Mouse (Mus musculus) brain, embryonic 14.5 days (tissue): ENCODE data around the gene Dapk2.

ENCODE experiments used
- CTCF ChIP-seq: fragments of 200-500 bp; IDR thresholded peaks from 2 replicates; pipeline ENCODE4 v1.5.1; 2012; ENCODE audit warnings: inconsistent platforms, mild to moderate bottlenecking, moderate library complexity, borderline replicate concordance; ENCODE audit not compliant: insufficient read depth, insufficient read length; ENCODE audit errors: extremely low read depth
- POLR2A ChIP-seq: fragments of 200-500 bp; IDR thresholded peaks from 2 replicates; pipeline ENCODE4 v1.6.1; 2012; ENCODE audit warnings: mild to moderate bottlenecking, inconsistent platforms, borderline replicate concordance; ENCODE audit not compliant: poor library complexity, insufficient read depth, insufficient read length, severe bottlenecking; ENCODE audit errors: extremely low read depth

GRCm38 (mm10) chr9:66158885-66159430, 935 bp downstream of the Dapk2 start:
- TF ChIP-seq CTCF (no peak), POLR2A (no peak)
